Mouse (Mus musculus): ENCODE measurements at regions not wholly inside any gene's neighbourhood (a gene's known extent, or its start where the extent isn't known, plus 50 kb on each side); places are given as distances from the start of the nearest gene placed in this dataset.

GRCm38 (mm10) chr10:96188168-96188567 is 51.8 kb downstream of the Gm5426 start:
- H3K4me3 ChIP-seq (replicated peaks) = peak overlapping the region; percentile 42
- H3K9me3 ChIP-seq = peaks cover 6% of the 10 kb centered on the region
- H3K4me1 ChIP-seq = peaks cover 70% of the 10 kb centered on the region
- peaks cover 13% of the 10 kb centered on the region for H3K36me3 ChIP-seq (replicated peaks; ENCODE audit: low read length)
- H3K27me3 ChIP-seq (replicated peaks) = no peaks in the 10 kb centered on the region
- TF ChIP-seq GATA1 (IDR thresholded peaks at IDR 0.05; ENCODE audit: borderline replicate concordance, low read length) (no peak), FLI1 (IDR thresholded peaks at IDR 0.05; ENCODE audit: low read length) (no peak)

GRCm38 (mm10) chr10:96190168-96190987 is 54.0 kb downstream of the Gm5426 start:
- TF ChIP-seq FLI1 (IDR thresholded peaks at IDR 0.05; ENCODE audit: low read length) (no peak), GATA1 (IDR thresholded peaks at IDR 0.05; ENCODE audit: borderline replicate concordance, low read length) (no peak)

GRCm38 (mm10) chr10:96200932-96201641 is 64.7 kb downstream of the Gm5426 start:
- H3K9me3 ChIP-seq = peaks cover 20% of the 10 kb centered on the region
- H3K4me1 ChIP-seq = peaks cover 51% of the 10 kb centered on the region
- TF ChIP-seq FLI1 (IDR thresholded peaks at IDR 0.05; ENCODE audit: low read length) (no peak), GATA1 (IDR thresholded peaks at IDR 0.05; ENCODE audit: borderline replicate concordance, low read length) (no peak)
- peaks cover 20% of the 10 kb centered on the region for H3K36me3 ChIP-seq (replicated peaks; ENCODE audit: low read length)
- peak overlapping the region; percentile 60 for H3K4me3 ChIP-seq (replicated peaks)
- no peaks in the 10 kb centered on the region for H3K27me3 ChIP-seq (replicated peaks)

More at GRCm38 (mm10) chr10:96190168-96190987, 54.0 kb downstream of the Gm5426 start:
- Histone ChIP-seq H3K27me3 (replicated peaks) (no peaks in the 10 kb centered on the region), H3K4me3 (replicated peaks) (no peak overlapping the region), H3K9me3 (peaks cover 3% of the 10 kb centered on the region; the same call in 1 of the 2 replicates), H3K4me1 (peaks cover 48% of the 10 kb centered on the region), H3K36me3 (replicated peaks; ENCODE audit: low read length) (peaks cover 6% of the 10 kb centered on the region)

- H3K4me1 ChIP-seq = peaks cover 54% of the 10 kb centered on the region
- peaks cover 23% of the 10 kb centered on the region for H3K36me3 ChIP-seq (replicated peaks; ENCODE audit: low read length)
- no peak for TF ChIP-seq FLI1 (IDR thresholded peaks at IDR 0.05; ENCODE audit: low read length)
- TF ChIP-seq GATA1 (IDR thresholded peaks at IDR 0.05; ENCODE audit: borderline replicate concordance, low read length) = no peak
- H3K4me3 ChIP-seq (replicated peaks) = peak overlapping the region; percentile 10
- H3K27me3 ChIP-seq (replicated peaks) = no peaks in the 10 kb centered on the region
- H3K9me3 ChIP-seq = peaks cover 20% of the 10 kb centered on the region
These were observed 65.5 kb downstream of the Gm5426 start for GRCm38 (mm10) chr10:96201891-96202290.

GRCm38 (mm10) chr10:96202871-96203270 is 66.5 kb downstream of the Gm5426 start:
- Histone ChIP-seq H3K4me1 (peaks cover 54% of the 10 kb centered on the region), H3K36me3 (replicated peaks; ENCODE audit: low read length) (peaks cover 32% of the 10 kb centered on the region), H3K4me3 (replicated peaks) (no peak overlapping the region), H3K27me3 (replicated peaks) (no peaks in the 10 kb centered on the region), H3K9me3 (peaks cover 29% of the 10 kb centered on the region)
- TF ChIP-seq GATA1 (IDR thresholded peaks at IDR 0.05; ENCODE audit: borderline replicate concordance, low read length) (no peak), FLI1 (IDR thresholded peaks at IDR 0.05; ENCODE audit: low read length) (no peak)

- H3K4me1 ChIP-seq = peaks cover 55% of the 10 kb centered on the region
- H3K36me3 ChIP-seq (replicated peaks; ENCODE audit: low read length) = peaks cover 43% of the 10 kb centered on the region
- H3K9me3 ChIP-seq = peaks cover 34% of the 10 kb centered on the region
- no peaks in the 10 kb centered on the region for H3K27me3 ChIP-seq (replicated peaks)
- peak overlapping the region; percentile 73 for H3K4me3 ChIP-seq (replicated peaks)
- TF ChIP-seq FLI1 (IDR thresholded peaks at IDR 0.05; ENCODE audit: low read length) (no peak), GATA1 (IDR thresholded peaks at IDR 0.05; ENCODE audit: borderline replicate concordance, low read length) (peak; percentile 81; the same call in 2 of the 3 replicates)
These were observed 67.8 kb downstream of the Gm5426 start for GRCm38 (mm10) chr10:96204198-96204597.

- H3K36me3 ChIP-seq (replicated peaks; ENCODE audit: low read length) = peaks cover 32% of the 10 kb centered on the region
- H3K4me1 ChIP-seq = peaks cover 65% of the 10 kb centered on the region
- TF ChIP-seq FLI1 (IDR thresholded peaks at IDR 0.05; ENCODE audit: low read length) (no peak), GATA1 (IDR thresholded peaks at IDR 0.05; ENCODE audit: borderline replicate concordance, low read length) (no peak)
- no peaks in the 10 kb centered on the region for H3K27me3 ChIP-seq (replicated peaks)
- H3K4me3 ChIP-seq (replicated peaks) = no peak overlapping the region
- peaks cover 14% of the 10 kb centered on the region for H3K9me3 ChIP-seq
These were observed 72.8 kb downstream of the Gm5426 start for GRCm38 (mm10) chr10:96209171-96209570.

- H3K9me3 ChIP-seq = peaks cover 14% of the 10 kb centered on the region
- no peak for TF ChIP-seq GATA1 (IDR thresholded peaks at IDR 0.05; ENCODE audit: borderline replicate concordance, low read length)
- TF ChIP-seq FLI1 (IDR thresholded peaks at IDR 0.05; ENCODE audit: low read length) = no peak
These were observed 74.8 kb downstream of the Gm5426 start for GRCm38 (mm10) chr10:96211189-96211588.

GRCm38 (mm10) chr10:96213876-96214275 is 77.5 kb downstream of the Gm5426 start:
- H3K27me3 ChIP-seq (replicated peaks) = no peaks in the 10 kb centered on the region
- no peaks in the 10 kb centered on the region for H3K9me3 ChIP-seq
- H3K36me3 ChIP-seq (replicated peaks; ENCODE audit: low read length) = peaks cover 12% of the 10 kb centered on the region
- H3K4me1 ChIP-seq = peaks cover 69% of the 10 kb centered on the region
- H3K4me3 ChIP-seq (replicated peaks) = peak overlapping the region; percentile 64
- TF ChIP-seq FLI1 (IDR thresholded peaks at IDR 0.05; ENCODE audit: low read length) (no peak), GATA1 (IDR thresholded peaks at IDR 0.05; ENCODE audit: borderline replicate concordance, low read length) (no peak)

More at GRCm38 (mm10) chr10:96211189-96211588, 74.8 kb downstream of the Gm5426 start:
- Histone ChIP-seq H3K36me3 (replicated peaks; ENCODE audit: low read length) (peaks cover 32% of the 10 kb centered on the region), H3K4me1 (peaks cover 63% of the 10 kb centered on the region), H3K4me3 (replicated peaks) (peak overlapping the region; percentile 65), H3K27me3 (replicated peaks) (no peaks in the 10 kb centered on the region)

- Histone ChIP-seq H3K4me1 (peaks cover 67% of the 10 kb centered on the region), H3K27me3 (replicated peaks) (no peaks in the 10 kb centered on the region), H3K4me3 (replicated peaks) (peak overlapping the region; percentile 64), H3K9me3 (no peaks in the 10 kb centered on the region), H3K36me3 (replicated peaks; ENCODE audit: low read length) (peaks cover 8% of the 10 kb centered on the region)
- TF ChIP-seq GATA1 (IDR thresholded peaks at IDR 0.05; ENCODE audit: borderline replicate concordance, low read length) (no peak), FLI1 (IDR thresholded peaks at IDR 0.05; ENCODE audit: low read length) (no peak)
These were observed 77.9 kb downstream of the Gm5426 start for GRCm38 (mm10) chr10:96214285-96214684.

All from megakaryocyte, embryonic 14.5 days (primary cell).